Mouse (Mus musculus) fat pad, adult 2 months (tissue): ENCODE data around the gene Zfp536.

ENCODE experiments used
- DNase-seq: peaks from one replicate; pipeline ENCODE4 v3.0.0-alpha.2; 2011; ENCODE audit warnings: low read depth, low spot score; ENCODE audit errors: extremely low read depth

The Zfp536 gene

DNA sequence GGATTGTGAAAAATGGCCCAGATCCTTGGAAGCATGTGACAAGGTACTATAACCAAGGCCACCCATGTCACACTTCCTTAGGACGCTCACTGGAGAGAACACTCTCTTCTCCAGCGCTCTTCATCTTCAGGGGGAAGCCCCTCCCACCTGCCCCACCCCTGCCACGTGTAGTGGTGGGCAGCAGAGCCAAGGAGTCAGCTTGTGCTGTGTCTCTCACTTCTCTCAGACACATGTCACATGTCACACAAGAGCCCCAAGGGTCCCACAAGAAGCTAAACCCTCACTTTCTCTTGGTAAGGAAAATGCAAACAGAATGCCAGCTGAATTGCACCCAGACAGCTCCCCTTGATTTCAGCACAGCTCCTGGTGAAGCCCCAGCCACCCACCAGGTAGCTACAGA is 213.6 kb downstream of the Zfp536 start:
- DNase-seq, result no peak

DNA sequence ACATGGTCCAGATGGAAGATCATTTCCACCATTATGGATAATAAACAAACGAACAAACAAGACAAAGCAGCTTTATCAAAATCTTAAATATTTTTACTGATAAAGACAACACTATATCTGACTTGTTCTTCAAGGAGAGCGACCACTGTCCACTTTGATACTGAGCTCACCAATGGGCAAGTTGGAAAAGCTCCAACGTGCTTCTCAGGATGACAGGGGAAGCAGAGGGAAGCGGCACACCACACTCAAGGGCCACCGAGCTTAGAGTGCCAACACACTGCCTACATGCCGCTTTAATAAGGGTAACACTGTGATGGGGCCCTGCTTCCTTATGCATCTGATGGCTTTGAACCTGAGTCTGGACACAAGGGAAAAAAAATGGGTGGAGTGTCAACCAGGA is 214.1 kb downstream of the Zfp536 start:
- no peak for DNase-seq

DNA sequence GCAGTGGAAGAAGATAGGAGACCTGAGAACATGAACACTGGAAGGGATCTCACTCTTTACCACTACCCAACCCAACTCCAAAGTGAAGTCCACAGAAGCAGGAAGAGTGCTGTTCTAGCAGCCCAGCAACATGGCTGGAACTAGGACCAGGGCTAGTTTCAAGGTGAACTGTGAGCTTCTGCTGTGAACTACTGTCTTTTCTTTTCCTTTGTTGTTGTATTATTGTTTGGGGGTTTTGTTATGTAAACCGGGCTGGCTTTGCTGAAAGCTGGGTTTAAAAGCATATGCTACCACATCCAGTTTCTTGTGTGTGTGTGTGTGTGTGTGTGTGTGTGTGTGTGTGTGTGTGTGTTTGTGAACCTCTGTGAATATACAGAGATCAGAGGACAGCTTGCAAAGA is 216.6 kb downstream of the Zfp536 start:
- DNase-seq, result no peak

DNA sequence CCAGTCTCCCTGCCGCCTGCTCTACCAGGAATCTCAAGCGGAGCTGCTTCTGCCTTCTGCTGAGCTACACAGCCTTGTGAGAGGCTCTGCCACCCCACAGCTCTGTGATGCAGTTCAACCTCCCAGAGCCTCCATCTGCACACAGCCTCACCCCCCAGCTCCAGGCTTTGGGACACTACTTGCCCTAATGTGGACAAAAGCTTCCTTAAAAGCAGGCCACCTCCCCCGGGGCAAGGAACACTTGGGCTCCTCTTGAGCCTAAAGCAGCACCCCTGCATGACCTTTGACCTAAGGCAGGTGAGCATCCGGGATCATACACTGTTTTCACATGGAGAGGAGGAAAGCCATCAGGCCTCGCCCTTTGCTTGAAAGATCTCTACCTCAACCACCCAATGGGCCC is 219.0 kb downstream of the Zfp536 start:
- DNase-seq, result no peak

DNA sequence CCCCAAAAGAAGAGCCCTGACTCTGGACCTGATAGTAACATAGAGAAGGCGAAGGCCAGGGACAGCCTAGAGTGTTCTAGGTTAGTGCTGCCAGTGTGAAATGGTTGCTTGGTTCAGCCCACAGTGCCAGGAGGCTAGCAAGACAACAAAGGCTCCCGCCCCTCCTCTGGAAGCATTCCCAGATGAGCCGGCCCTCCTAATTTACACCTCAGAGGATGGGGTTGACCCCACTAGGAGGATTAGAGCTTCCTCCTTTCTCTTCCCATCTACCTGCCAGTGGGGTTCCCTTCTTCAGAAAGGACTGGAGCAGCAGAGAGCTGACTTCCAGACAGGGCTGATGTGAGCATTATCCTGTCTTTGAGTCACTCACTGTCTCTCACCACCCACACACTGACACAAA is 219.8 kb downstream of the Zfp536 start:
- no peak for DNase-seq

DNA sequence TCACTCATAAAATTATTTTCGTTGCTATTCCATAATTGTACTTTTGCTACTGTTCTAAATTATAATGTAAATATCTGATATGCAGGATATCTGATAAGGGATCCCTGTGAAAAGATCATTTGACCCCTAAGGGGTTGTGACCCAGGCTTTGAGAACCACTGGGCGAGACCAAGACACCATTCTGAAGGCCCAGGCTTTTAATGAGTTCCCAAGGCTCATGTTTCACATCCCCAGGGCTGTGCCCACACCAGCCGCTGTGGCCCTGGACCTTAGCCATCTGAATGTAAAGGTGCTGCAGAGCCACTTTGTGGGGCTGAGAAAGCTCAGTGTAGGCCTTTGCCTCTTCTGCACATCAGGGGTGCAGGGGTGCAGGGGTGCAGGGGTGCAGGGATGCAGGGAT is 221.1 kb downstream of the Zfp536 start:
- DNase-seq, result no peak

DNA sequence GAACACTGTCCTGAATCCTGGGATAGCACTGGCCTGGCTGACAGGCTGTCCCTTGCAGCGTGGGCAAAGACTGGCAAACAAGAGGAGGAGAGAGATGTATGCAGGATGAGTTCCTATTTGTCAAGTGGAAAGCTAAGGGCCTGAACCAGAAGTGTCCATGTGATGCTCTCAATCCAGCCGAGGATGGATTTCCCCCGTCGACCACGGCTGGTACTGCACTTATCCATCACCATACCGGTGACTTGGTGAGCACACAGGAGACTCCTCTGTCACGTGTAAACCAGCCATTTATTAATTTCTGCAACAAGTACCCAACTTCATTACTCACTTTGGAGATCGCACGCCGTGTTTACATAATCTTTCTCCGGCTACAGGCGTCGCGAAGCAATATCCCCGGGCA is 224.6 kb downstream of the Zfp536 start:
- no peak for DNase-seq

DNA sequence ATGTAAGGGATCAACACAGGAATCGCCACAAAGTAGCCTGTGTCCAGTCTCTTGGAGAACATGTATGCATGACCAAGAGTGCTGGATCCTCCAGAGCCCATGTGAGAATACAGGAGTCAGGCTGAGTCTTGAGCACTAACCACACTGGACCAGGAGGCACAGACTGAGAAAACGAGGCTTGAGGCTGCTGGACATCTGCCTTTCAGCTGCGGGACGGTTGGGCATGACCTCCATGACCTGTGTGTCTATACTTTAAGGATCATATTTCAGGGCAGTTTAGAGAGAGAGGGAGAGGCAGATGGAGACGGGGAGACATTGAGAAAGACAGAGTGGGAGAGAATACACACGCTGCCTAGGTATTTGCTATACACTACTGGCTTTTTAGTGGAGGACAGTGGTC is 229.4 kb downstream of the Zfp536 start:
- no peak for DNase-seq

DNA sequence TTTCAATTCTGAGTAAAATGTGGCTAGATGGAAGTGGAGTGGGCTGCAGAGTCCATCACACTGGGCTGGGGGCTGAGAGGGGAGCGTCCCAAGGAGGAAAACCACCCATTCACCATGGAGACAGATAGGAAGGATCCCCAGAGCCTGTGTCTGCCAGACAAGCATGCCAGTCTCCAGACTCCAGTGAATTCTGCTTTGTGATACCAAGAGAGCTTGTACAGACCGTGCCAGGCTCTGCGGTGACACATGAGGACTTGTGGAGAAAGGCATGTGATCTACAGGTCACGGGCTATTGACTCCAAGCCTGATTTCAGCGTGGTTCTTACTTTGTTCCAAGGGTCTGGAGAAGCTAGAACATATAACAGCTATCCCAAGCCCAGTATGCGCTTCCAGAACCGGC is 230.5 kb downstream of the Zfp536 start:
- no peak for DNase-seq

DNA sequence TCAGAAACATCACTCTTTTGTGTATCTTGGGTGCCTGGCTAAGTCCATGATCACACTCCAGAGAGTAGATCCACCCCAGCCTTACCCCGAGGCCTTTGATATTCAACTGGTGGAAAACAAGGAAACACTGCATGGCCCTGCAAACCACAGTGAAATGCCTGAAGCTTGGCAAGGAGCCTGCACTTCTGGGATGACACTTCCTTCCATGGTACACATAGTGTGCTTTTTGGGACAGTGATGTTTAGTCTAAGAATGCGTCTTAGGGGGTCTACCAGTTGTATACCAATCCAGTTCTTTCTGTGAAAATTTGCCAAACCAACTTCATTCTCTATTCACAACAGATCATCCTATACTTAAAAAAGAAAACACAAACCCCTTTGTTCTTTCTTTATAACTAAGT is 242.3 kb downstream of the Zfp536 start:
- no peak for DNase-seq

DNA sequence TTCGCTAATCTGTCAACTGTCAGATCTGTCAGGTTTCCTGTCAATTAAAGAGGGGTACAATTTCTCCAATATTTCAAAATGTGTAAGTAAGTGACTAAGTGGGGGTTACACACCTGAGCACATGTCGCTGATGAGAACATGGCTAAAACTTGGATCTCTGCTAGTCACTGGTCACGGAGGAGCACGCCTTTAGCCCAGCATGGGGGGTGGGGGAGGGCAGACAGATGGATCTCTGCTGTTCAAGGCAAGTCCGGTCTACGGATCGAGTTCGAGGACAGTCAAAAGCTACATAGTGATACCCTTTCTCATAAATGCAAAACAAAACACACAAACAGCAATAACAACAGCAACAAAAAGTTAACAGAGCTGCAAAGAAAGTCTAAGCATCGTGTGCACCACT is 245.1 kb downstream of the Zfp536 start:
- DNase-seq, result no peak

DNA sequence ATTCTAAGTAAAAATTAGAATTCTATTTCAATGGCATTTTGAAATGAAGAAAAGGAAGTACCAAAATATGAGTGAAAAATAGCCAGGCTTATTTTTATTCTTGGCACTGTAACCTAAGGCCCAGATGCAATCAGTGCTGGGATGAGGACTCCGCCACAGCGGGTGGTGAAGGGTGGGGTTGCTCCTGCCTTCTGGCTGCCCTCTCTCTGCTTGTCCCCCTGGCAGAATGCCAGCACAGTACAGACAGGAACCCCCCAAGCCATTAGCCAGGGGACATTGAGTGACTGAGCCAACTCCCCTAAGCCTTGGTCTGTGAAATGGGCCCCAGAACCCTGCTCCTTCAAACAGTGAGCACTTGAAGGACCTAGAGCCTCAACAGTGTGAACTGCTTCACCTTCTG is 245.6 kb downstream of the Zfp536 start:
- no peak for DNase-seq

DNA sequence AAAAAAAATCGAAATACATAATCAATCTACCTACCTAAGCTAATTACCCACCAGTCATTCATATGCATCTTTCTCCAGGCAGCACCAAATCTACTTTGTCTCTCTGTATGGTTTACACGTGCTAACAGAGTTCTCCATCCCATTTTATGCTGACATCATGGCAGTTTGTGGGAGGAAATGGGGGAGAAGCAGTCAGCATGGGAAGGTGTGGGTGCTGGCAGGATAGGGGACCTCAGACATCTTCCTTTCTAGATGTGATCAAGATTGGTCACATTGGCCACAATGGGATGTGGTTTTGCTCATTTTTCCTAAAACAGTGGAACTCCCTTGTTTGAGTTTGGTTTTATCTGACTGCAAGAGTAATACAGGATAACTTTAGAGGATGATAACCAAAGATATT is 252.0 kb downstream of the Zfp536 start:
- no peak for DNase-seq

DNA sequence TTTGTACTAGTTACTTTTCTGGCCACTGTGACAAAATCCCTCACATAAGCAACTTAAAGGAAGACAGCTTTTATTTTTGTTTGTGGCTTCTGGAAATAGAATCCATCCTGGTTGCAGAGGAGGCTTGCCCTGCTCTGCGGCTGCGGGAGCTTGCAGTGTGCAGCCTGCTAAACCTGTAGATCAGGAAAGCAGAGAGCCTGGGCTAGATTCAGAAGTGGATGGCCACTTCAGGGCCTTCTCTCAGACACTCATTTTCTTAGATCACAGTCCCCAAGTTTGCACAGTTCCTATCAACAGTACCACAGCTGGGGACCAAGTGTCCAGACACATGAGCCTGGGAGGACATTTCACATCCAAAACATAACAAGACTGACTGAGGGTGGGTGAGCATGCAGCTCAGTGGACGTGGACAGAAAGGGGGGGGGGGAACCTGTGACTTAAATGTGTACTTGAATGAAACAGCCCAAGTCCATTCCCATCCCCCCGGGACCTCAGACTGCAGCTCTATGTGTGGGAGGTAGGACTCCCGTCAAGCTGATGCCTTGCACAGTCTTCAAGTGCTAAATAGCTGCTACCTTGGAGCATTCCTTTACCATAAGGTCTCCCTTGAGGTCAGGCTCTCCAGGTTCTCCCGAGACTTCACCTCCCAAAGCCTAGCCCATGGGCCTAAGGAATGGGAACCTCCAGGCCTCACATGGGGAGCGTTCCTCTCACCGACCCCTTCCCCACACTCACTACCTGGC is 262.3 kb downstream of the Zfp536 start:
- no peak for DNase-seq

DNA sequence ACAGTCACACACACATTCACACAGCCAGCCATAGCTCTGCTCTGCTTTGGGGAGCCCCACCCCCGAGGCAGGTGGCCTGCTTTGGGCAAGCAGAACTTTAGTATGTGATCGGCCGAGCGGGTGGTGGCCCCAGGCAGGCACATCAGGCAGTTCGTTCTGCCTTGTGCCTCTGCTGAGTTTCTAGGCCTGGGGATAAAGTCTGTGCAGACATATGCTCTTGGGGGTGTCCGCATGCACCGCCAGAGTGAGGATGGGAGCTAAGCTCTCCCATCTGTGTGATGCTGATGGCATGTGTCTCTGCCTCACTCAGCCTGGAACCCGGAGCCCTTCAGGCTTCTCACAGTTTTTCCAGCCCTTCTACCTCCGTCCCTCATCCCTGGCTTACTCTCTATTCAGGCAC is 263.7 kb downstream of the Zfp536 start:
- no peak for DNase-seq

DNA sequence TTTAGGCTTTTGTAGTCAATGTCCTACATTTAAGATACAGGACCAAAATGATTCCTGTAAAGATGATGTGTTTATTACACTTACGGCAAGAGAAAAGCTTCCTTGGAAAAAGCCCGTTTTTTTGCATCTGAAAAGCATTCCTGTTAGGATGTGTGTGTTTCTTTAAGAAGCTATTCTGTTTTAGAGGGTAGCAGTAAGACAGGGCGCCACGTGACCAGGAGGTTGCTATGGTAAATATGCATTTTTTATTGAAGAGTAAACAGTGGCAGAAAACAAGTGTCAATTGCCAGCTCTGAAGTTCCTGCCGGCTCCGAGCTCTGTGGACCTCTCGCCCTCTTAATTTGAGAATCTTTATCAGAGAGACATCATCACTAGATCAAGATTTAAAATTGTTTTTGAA is 267.9 kb downstream of the Zfp536 start:
- DNase-seq, result no peak

DNA sequence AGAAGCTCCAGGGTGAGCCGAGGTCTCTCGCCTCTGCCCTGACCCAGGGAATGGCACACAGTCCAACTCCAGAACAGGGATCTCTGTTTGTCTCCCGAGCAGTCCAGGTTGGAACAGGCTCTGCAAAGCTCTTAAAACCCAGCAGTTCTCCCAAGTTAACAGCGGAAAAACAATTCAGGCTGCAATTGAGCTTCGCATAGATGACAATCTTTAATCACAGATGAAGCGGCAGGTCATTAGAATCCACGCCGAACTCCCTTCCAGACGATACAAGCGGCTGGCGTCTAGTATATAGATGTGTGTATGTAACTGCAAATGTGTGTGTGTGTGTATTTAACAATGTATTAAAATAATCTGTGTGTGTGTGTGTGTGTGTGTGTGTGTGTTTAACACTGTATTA is 268.3 kb downstream of the Zfp536 start:
- DNase-seq, result no peak

DNA sequence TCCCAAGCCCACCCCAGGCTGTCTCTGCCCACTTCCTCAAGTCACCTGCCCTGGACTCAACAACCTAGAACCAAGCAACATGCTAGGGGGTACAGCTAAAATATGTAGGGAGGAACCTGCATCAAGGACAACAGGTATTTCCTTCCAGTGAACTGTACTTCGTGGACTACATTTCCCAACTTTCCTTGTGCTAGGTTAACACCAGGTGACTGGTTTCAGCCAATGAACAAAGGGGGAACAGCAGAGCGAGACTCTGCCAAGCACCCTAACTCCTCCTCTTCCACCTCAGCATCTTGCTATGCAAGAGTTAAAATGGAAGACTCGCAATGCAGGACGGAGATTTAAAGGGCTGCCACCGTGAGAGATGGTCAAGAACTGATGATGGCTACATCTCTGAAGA is 274.6 kb downstream of the Zfp536 start:
- DNase-seq, result no peak

DNA sequence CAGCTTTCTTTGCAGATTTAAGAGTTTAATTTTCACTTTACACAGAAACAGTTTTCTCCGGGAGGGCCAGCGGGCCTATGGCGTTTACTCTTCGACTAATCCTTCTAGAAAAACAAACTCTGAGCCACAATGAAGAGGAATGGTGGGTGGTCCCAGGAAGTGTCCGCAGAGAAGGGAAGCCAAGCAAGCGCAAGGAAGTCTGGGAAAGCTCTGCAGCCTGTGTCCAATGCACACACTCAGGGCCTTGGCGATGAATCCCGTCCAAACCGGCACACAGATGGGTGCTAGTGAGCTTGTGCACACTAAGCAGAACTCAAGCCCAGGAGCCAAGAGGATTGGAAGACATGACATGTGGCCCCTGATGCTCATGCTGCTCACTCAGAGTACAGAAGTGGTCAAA is 276.9 kb downstream of the Zfp536 start:
- DNase-seq, result no peak

DNA sequence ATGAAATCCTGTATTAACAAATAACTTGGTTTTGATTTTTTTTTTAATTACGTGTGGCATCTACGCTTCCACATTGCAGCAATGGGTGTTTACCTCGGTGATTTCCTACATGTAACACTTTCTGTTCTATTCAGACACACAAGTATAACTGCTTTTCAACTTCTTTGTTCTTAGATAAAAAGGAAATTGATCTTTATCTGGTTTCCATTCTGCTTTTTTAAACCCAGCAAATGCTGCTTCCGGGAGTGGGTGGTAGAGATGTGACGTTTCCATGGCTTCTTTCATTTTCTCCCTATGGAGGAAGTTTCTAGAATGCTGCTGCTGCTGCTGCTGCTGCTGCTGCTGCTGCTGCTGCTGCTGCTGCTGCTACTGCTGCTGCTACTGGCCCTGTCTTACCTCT is 283.1 kb downstream of the Zfp536 start:
- DNase-seq, result no peak

DNA sequence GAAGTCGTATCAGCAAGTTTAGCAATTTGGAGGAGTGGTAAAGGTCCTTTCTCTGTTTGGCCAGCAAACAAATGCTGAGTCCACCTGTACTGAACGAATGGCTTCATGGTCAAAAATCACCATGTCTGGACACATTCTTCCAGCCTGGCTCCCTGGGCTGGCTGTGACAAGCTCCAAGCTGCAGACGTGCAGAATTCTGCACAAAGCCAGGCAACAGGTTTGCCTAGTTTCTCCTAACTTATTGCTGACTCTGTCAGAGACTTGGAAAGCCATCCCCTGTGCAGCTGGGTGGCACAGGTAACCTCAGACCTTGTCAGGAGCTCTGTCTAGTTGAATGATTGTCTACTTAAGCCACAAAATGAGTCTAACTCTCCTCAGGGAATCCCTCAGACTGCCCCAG is 288.5 kb downstream of the Zfp536 start:
- no peak for DNase-seq

DNA sequence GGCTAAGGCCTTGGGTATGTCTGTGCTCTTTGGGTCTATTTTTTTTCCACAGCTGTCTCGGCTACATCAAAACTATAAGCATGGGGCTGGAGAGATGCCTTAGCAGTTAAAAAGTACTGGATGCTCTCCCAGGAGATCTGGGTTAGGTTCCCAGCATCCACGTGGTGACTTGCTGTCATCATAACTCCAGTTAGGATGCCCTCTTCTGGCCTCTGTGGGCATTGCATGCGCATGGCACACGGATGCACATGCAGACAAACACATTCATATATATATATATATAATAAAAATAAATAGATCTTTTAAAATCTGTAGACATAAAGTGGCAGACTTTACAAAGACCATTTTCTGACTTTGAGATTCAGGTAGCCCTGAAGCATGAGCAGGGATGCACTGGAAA is 290.9 kb downstream of the Zfp536 start:
- no peak for DNase-seq

DNA sequence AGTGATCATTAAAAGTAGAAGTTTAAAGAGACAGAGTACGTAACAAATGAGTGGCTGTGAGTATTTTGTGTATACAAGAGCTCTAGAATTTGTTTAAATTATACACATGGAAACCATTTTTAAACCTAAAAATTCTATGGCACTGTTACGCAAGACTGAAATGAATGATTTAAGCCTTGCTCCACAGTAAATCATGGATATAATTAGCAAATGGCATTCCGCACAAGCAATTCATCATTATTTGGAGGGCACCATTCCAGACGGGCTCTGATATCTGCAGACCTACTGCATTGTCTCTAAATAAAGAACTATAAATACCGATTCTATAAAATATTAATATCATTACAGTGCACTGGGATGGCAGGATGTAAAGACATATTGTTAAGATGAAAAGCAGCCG is 292.3 kb downstream of the Zfp536 start:
- DNase-seq, result no peak

DNA sequence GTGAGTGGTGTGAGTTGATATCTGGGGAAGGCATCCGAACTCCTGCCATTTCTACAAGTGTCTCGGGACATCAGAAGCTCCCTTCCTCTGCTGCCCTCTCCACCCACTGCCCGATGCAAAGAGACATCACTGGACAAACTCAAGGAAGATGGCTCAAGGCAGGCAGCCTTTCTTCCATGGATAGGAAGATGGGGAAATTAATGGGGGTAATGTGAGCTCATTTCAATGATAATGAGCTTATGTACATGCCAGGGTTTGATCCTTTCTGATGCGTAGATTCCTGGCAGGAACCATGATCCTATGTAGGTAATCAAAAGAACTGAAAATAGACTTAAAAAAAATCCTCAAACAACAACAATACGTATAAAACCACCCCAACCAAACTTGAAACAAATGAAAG is 296.1 kb downstream of the Zfp536 start:
- no peak for DNase-seq
